Mouse (Mus musculus) ES-Bruce4 (cell line): ENCODE results near the gene Ankfn1.

Experiments used
- CTCF ChIP-seq: IDR thresholded peaks from one replicate; pipeline ENCODE4 v1.8.1; 2011; ENCODE audit warnings: low read depth, low read length
- EP300 ChIP-seq: IDR thresholded peaks from 2 replicates; pipeline ENCODE4 v1.6.1; 2011; ENCODE audit warnings: low read depth, low read length; ENCODE audit not compliant: insufficient read depth

- TF ChIP-seq CTCF, result no peak
- TF ChIP-seq EP300, result no peak
Observed at GRCm38 (mm10) chr11:89527800-89528430, 249.5 kb downstream of the Ankfn1 start.
